Mouse (Mus musculus): Measurements from ENCODE around the gene Necap2.

GRCm38 (mm10) chr4:141073661-141074060 is 4.5 kb downstream of the Necap2 start:
- TF ChIP-seq CTCF (IDR thresholded peaks at IDR 0.05; ENCODE audit: insufficient read depth, low read depth, low read length) (no peak), POLR2A (IDR thresholded peaks at IDR 0.05; ENCODE audit: insufficient read depth, low read depth, low read length) (no peak)
